Mouse (Mus musculus): ENCODE results near the gene Tspo2. TPM values are rescaled to one million over a fixed set of nuclear protein-coding genes. Genes with fewer than 3 reads are reported as not detected.

Tspo2 gene
- total RNA-seq, 2 experiments from 2014 or later, result not detected

DNA sequence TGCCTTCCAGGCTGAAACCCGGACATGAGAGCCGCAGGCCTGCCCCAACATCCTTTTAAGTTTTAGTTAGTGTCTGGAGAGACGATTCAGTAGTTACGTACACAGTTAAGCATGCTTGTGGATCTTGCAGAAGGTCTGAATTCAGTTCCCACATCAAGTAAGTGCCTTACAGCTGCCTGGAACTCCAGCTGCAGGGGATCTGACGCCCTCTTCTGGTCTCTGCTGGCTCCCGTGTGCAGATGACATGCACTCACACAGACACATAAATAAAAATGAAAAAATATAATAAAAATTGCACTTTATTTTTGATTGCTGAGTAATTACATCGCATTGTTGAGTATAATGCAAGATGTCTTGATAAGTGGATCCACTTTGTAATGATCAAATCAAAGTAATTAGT lies 2.2 kb upstream of the Tspo2 start:
- no peak for DNase-seq (ENCODE audit: low spot score in 2 of 2)
- intact Hi-C loops (cut with DNase I), result no loop called here

DNA sequence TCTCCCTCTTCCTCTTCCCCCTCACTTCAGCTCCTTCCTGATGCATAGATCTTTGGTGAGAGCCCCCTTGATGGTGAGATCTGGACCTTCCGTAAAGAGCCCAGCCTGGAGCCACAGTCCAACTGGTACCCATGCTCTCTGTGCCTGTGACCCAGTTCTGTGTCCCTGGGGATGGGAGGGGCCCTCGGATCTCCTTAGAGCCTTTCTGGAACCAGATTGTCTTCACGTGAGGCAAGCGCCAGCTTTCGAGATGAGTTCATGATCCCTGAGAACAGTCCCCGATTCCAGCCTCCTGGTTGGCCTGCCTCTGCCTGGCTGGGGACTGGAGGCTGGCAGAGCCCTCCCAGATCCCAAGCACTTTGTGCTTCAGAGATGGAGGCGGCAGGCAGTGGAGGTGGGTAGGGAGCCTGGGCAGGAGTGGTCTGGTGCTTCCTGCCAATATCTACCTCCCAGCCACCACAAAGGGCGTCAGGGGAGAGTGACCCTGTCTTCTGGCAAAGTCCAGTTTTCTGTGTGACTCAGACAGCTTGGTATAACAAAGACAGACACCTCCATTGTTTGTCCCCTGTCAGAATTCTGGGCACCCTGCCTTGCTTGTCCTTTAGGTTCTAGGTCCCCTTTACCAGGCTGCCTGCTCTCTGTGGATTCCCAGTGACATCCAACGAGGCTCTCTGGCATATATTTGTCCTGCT lies 577 bp upstream of the Tspo2 start:
- intact Hi-C loops (cut with DNase I), result no loop called here
- DNase-seq (ENCODE audit: low spot score in 2 of 2), result no peak

DNA sequence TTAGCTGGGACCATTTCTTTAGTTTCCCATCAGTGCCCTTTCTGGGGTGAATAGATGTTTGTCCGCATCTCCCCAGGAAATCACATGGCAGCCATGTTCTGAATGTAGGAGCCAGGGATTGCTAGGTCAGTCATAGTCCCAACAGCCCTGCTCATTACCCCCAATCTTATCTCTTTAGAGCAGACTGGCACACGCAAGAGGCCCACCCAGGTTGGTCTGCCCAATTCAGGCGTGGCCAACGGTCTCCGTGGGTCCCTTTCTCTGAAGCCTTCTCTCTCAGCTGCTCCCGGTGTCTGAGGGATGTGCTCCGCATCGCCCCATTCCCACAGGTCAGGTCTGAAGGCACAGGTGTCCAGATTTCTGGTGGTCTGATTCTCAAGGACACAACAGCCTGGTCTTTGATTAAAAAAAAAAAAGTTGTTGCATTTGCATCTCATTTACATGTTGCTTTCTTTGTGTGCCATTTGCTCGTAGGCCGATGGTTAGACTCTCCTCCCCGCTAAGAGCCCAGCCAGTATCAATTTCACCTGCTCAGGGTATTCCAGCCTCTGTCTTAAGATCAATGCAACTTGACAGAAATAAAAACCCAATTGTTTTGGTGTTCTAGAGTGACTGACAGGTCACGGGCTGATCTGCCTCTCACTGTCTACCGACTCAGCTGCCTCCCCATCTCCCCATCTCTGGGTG lies 513 bp downstream of the Tspo2 start:
- intact Hi-C loops (cut with DNase I), result no loop called here

DNA sequence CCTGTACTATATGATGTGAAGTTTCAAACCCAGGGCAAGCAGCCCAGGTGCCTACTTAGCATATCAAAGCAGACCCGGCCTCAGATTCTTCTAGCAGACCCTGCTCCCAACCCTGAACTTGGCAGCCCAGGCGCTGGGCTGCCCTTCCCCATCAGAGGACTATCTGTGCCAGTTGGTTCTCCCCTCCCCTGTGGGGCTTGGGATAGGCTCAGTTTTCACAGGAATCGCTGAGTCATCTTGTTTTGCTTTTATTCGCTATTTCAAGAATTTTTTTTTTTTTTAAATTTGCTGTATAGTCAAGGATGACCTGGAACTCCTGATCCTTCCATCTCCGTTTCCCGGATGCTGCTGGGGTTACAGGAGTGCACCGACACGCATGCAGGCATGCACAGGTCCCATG lies 3.6 kb downstream of the Tspo2 start:
- DNase-seq (ENCODE audit: low spot score in 2 of 2), result no peak
- intact Hi-C loops (cut with DNase I), result no loop called here

More for the DNA sequence above, 513 bp downstream of the Tspo2 start:
- no peak for DNase-seq (ENCODE audit: low spot score in 2 of 2)

DNA sequence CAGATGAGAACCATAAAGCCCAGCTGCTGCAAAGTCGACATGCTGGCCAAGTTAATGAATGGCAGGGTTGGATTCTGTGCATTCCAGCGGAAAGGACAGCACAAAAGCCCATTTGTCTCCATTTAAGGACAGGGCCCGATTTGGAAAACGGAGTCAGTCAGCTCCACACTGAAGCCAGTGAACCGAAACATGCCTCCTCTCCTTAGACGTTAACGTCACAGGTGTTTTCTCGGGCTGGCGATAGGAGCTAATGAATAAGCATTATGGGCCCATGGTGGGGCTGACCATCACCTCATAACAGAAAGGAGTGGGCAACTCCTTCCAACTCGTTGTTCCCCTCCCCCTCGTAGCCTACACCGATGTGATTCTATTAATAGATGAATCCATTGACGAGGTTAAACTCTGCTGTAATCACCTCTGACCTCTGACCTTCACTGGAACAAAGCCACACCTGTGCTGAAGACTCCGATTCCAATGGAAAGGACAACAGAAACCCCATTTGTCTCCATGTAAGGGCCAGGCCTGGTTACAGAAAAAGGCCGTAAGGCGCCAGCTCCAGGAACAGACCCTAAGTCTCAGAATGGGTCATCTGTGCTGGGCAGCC lies 7.7 kb downstream of the Tspo2 start:
- intact Hi-C loops (cut with DNase I), result no loop called here
- DNase-seq (ENCODE audit: low spot score in 2 of 2), result no peak

DNA sequence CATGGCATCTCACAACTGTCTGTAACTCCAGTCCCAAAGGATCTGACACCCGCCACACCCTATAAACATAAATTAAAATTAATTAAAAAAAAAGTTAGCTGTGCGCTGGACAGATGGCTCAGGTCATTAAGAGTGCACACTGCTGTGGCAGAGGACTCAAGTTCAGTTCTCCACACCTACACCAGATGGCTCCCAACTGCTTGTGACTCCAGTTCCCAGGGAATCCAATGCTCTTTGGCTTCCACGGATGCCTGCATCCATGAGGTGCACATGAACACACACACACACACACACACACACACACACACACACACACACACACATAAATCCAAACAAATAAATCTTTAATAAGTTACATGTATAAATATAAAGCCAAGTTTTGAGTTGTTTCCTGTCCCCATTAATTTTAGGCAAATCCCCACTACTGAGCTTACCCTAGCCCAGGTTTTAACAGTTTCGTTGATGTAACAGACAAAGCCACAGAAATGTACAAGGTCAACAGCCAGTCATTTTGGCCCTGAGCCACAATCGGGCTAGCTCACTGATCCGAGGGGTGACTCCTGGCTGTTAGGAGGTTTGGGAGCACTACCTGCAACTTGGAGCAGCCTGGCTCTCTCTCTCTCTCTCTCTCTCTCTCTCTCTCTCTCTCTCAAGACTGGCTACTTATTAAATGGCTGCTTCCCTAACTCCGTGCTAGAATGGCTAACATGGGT lies 8.4 kb downstream of the Tspo2 start:
- DNase-seq (ENCODE audit: low spot score in 2 of 2), result no peak
- intact Hi-C loops (cut with DNase I), result no loop called here

DNA sequence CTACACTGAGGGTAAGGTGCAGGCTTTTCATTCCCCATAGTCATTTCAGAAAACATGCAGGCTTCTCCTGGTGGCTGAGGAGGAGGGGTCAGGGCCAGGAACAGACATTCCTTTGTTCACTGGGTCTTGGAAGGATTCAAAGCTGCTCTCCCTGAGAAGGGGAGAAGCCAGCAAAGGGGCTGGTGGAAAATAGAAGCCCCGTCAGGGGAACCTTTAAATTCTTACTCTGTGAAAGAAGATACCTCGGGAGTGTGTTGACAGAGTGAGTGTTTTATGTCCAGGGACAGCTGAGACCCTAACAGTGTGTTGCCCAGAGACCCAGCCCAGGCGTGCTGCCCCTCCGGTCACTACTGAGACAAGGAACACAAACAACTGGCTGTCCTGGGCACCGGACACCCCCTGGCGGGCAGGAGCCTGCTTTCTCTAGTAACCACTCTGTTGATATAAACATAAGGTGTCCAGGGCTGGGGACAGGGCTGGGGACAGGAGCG lies 13.9 kb downstream of the Tspo2 start:
- DNase-seq (ENCODE audit: low spot score in 2 of 2), result no peak
- intact Hi-C loops (cut with DNase I), result no loop called here

DNA sequence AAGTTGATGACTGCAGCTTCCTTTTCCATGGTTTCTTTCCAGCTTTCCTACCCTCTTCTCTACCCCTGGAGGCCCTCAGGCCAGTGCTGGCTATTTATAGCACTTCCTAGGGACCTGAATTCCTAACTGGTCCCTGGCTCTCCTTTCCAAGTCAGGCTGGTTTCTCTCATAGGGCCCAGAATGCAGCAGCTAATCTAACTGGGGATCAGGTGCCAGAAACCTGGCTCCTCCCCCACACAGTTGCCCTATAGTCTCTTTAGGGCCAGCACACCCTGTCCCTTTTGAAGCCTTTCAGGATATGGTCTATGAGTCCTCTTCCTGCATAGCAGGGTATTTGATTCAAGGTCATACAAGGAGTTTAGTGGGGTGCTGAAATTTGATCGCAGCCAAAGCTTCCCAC lies 14.8 kb downstream of the Tspo2 start:
- no peak for DNase-seq (ENCODE audit: low spot score in 2 of 2)
- intact Hi-C loops (cut with DNase I), result no loop called here

DNA sequence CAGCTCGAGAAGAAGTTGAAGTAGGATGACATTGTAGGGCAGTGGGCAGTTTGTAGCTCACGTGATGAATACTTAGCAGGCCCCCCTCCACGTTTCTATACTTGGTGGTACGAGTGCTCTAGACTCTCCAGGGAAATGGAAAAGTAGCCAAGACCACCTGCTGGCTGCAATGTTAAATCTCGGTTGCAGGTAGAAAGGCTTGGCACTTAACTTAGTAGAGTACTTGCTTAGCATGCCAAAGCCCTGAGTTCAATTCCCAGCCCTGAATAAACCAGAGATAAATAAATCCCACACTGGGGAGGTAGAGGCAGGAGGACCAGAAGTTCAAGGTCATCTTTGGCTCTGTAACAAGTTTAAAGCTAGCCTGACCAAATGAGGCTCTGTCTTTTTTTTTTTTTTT lies 16.8 kb downstream of the Tspo2 start:
- DNase-seq (ENCODE audit: low spot score in 2 of 2), result no peak
- intact Hi-C loops (cut with DNase I), result no loop called here

DNA sequence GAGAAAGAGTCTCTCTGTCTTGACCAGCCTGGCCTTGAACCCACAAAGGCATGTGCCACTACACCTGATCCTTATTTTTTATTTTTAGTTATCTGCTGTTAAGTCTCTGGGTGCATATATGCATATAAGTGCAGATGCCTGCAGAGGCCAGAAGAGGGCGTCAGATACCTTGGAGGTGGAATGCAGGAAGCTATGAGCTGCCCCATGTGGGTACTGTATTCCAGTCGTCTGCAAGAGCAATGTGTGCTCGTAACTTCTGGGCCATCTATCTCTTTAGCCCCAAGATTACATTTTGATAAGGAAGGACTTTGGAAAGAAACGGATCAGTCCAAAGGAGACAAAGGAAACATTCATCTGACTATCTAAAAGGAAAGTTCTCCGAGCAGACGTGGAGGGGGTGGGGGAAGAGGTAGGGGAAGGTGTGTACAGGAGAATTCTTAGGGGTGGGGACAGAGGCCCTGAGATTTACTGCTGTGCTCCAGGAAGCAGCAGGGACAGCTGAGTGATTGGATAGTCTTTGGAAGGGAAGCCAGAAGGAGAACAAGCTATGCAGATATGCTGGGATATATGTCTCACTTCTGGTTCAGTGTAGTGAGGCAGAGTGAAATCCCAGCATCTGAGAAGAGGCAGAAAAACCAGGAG lies 17.5 kb downstream of the Tspo2 start:
- DNase-seq (ENCODE audit: low spot score in 2 of 2), result no peak
- intact Hi-C loops (cut with DNase I), result no loop called here

DNA sequence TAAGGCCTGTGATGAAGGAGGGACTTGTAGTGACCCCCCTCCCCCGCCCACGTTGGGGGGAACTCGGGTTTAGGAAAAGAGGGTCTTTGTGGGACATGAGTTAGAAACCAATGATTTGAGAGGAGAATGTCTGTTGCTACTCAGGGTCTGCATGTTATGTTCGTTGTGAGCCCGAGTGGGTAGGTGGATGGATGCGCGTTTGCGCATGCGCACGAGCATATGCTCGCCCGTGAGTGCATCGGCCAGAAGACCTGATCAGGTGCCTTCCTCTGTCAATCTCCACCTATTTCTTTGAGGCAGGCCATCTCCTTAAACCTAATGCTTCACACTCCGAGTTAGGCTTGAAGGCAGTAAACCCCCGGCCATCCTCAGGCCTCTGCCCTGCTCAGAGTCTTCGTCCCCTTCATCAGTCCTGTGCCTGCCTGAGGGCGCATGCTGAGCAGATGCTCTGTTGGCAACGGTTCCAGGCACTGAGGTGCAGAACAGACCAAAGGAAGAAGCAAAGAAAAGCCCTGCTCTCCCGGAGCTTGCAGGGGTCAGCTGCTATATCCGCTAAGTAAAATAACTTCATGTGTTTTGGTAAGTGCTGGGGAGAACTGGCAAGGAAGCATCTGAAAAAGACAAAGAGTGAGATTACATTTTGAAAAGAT lies 18.2 kb downstream of the Tspo2 start:
- DNase-seq (ENCODE audit: low spot score in 2 of 2), result no peak
- intact Hi-C loops (cut with DNase I), result no loop called here

DNA sequence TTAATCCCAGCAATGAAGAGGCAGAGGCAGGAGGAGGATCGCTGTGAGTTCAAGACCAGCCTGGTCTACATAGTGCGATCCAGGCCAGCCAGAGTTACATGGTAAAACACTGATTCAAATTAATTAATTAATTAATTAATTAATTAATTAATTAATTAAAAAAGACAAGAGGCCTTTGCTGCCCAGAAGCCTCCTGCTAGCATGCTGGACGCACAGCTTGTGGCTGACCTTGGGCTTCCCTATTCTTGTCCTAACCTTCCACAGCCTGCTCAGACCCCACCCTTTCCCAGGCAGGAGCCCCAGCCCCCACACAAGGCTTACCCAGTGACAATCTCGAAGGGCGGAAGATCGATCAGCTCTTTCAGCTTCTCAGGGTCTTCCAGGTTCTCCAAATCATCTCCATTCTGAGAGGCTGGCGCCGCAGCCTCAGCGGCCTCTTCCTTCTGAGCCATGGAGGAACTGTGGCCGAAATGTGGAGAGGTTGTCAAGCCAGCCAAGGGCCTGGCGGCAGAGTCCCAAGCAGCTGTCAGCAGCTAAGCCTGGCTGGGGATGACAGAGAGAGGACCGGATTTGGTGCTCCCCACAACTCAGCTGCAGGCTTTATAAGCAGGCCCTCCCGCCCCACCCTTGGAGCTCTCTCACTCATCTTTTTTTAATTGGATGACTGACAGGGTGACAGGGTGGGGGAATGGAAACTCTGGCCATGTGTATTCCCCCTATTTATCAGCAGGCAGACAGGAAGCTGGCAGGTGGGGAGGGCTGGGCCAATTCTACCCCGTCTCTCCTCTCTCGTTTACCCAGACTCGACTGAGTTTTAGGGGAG lies 19.0 kb downstream of the Tspo2 start, which contains the start of gene Apobec2:
Gene Apobec2, minus strand, starts transcription at position 773 of the 823 bp plus-strand sequence.
- no peak for DNase-seq (ENCODE audit: low spot score in 2 of 2)
- intact Hi-C loops (cut with DNase I), result no loop called here

DNA sequence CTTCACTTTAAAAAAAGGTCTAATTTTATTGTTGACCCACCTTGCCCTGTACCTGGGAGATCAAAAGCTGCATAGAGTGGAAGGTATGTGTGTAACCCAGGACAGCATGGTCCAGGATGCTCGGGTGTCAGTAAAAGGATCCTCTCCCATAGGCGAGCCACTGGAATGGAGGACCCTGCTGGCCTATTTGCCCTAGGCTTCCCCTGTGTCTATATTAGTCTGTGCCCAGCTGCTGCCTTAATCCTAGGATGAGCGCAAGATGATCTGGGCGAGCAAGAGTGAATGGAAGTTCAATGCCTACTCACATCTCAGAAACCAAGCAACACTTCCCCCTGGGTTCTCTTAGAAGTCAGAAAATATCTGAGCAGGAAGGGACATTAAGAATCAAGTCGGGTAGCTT lies 20.3 kb downstream of the Tspo2 start:
- intact Hi-C loops (cut with DNase I), result no loop called here
- DNase-seq (ENCODE audit: low spot score in 2 of 2), result no peak

DNA sequence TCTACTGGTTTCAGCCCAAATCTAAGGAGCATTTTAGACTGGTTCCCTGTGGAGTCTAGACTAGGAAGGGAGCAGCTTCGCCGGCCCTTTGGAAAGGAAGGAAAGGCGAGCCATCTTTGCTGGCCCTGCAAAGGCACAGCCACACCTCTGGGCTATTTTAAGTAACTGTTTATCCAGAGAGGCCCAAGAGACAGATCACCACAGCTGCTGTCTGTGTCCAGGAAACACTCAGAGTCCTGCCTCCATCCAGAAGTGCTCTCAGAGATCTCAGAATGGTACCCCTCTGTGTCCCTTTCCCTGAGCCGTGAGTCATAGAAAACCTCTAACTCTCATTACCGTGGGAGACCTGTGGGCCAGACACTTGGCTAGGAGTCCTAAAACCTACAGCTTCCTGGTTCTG lies 20.9 kb downstream of the Tspo2 start:
- DNase-seq (ENCODE audit: low spot score in 2 of 2), result no peak
- intact Hi-C loops (cut with DNase I), result no loop called here

DNA sequence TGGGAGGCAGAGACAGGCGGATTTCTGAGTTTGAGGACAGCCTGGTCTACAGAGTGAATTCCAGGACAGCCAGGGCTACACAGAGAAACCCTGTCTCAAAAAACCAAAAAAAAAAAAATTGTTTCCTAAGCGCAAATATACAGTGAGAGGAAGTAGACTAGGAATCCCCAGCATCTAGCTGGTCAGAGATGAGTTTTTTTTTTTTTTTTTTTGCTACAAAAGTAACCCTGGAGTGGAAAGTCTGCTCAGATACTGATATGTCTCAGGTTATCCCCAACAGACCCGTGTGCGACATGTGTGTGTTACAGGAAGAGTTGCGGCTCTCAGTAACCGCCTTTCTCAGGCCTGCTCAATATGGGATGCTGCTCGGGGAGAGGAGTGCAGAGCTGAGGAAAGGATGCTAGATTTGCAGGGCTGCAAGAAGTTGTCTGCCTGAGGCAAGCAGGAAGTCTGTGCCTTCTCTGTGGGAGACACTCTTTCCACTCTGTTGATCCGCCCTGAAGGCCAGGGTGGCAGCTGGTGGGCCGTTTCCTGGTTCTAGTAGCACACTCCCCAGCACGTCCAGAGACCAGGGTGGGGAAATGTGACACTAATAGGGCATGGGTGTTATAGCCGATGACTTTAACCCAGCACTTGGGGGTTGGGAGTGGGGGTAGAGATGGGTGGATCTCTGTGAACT lies 23.3 kb downstream of the Tspo2 start:
- no peak for DNase-seq (ENCODE audit: low spot score in 2 of 2)
- intact Hi-C loops (cut with DNase I), result no loop called here

DNA sequence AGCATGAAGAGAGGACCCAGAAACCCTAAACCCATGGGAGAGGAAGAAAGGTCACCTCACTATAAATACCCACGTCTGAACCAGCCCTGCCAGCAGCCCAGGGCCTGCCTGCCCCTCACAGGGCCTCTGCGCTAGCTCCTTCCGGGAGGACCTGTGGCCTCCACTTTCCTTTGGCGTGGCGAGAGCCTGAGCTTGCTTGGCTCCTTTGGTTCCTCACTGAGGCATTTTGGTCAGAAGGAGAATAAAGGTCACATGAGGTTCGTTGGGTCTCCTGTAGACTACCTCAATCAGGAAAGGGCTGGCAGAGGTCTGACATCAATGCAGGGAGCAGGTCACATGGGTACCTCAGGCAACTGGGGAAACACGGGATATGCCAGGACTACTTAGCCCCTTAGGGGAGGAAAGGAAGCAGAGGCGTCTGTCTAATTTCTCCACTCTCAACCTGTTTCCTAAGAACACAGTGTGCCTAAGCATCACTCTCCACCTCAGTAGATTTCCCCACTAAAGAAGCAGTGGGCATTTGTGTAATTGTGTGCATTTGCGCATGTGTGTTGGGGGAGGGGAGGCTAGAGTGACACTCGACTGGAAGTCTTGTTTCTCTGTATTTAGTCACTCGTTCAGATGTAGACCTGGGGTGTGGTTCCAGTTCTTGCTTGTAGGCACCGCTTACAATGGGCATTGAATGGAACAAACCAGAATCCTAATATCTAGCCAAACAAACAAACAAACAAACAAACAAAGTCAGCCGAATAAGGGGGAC lies 24.2 kb downstream of the Tspo2 start:
- no peak for DNase-seq (ENCODE audit: low spot score in 2 of 2)
- intact Hi-C loops (cut with DNase I), result no loop called here

All from left cerebral cortex, postnatal 25 days (tissue).